Mouse (Mus musculus): ENCODE results near the gene Zmat3. TPM values are rescaled to one million over a fixed set of nuclear protein-coding genes. Genes with fewer than 3 reads are reported as not detected.

The Zmat3 gene
- polyA plus RNA-seq, 1 experiment from 2014 or later = 11.2 TPM

DNA sequence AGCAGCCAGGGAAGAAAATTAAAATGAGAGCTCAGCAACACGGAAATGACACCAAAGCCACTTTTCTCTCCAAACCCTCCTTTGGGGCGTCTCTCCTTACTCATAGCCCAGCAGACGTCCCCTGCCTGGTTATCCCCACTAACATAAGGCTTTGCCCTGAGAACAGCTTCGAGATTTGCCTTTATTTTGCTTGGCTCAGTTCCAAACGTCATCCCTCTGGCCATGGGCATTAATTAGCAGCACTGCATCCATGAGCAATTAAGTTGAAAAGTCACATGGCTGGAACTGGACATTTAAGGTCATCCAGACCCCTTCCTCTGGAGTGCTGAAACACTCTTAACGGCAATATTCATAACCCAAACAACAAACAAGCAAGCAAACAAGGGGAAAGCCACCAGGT is 4.6 kb downstream of the Zmat3 start:
- H3K4me3 ChIP-seq (ENCODE audit: low read depth, low read length) = no peak overlapping the region
- H3K27ac ChIP-seq (ENCODE audit: low read depth, low read length) = no peak overlapping the region
- H3K4me1 ChIP-seq (ENCODE audit: control insufficient read depth, insufficient read depth, low read length) = peaks cover 16% of the 10 kb centered on the region
- WGBS = 42% methylated on average over 6 of the region's 6 CpGs
- no peak overlapping the region for H3K4me2 ChIP-seq (ENCODE audit: low read depth, low read length)
- H3K36me3 ChIP-seq (ENCODE audit: control insufficient read depth, insufficient read depth, low read length) = no peaks in the 10 kb centered on the region
- H3K9ac ChIP-seq (replicated peaks; ENCODE audit: low read depth, low read length) = no peak overlapping the region
- no peak for ATAC-seq (ENCODE audit: low read depth)
- H3K9me3 ChIP-seq (ENCODE audit: control insufficient read depth, low read length) = no peaks in the 10 kb centered on the region
- H3K27me3 ChIP-seq (ENCODE audit: control insufficient read depth, insufficient read depth, low read length) = no peaks in the 10 kb centered on the region

DNA sequence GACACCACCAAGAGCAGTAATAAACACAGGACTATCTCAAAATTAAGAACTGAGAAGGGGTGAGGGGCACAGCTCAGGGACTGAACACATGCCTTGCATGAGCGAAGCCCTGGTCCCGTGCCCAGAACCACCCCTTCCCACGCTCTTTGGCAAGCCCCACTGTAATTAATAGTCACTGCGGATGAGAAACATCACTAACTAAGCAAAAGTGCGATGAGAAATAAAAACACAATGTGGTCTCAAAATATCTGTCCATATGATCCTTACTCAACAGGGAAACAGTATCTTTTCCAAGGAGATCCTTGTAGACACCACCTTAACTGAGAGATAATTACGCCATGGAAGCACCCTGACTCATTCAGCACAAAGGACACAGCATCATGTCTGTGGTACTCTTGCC is 17.9 kb downstream of the Zmat3 start:
- WGBS = 91% methylated on average over 6 of the region's 6 CpGs
- H3K27me3 ChIP-seq (ENCODE audit: control insufficient read depth, insufficient read depth, low read length) = no peaks in the 10 kb centered on the region
- H3K4me3 ChIP-seq (ENCODE audit: low read depth, low read length) = no peak overlapping the region
- H3K9ac ChIP-seq (replicated peaks; ENCODE audit: low read depth, low read length) = no peak overlapping the region
- H3K4me1 ChIP-seq (ENCODE audit: control insufficient read depth, insufficient read depth, low read length) = no peaks in the 10 kb centered on the region
- peaks cover 12% of the 10 kb centered on the region; the same call in 1 of the 2 replicates for H3K36me3 ChIP-seq (ENCODE audit: control insufficient read depth, insufficient read depth, low read length)
- H3K4me2 ChIP-seq (ENCODE audit: low read depth, low read length) = no peak overlapping the region
- no peak overlapping the region for H3K27ac ChIP-seq (ENCODE audit: low read depth, low read length)
- ATAC-seq (ENCODE audit: low read depth) = peak; percentile 54; the same call in 1 of the 2 replicates
- H3K9me3 ChIP-seq (ENCODE audit: control insufficient read depth, low read length) = no peaks in the 10 kb centered on the region

DNA sequence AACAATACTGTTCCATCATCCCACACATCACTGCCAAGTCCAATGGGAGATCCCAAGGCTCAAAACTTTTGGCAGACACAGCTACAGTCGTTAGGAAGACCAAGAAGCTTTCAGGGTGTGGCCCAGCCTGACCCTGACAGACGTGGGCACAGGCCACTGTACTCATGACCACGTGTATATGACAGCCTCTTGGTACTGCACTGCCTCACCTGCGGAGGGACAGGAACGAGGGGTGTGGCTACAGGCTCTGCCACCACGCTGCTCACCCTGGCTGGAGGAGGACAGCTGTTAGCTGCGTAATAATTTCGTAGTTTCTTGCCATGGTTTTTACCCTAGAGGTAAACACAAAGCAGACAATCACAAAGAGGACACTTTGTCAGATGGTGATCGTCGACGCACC is 20.6 kb downstream of the Zmat3 start:
- H3K4me1 ChIP-seq (ENCODE audit: control insufficient read depth, insufficient read depth, low read length) = no peaks in the 10 kb centered on the region
- H3K4me2 ChIP-seq (ENCODE audit: low read depth, low read length) = no peak overlapping the region
- no peak for ATAC-seq (ENCODE audit: low read depth)
- 90% methylated on average over 11 of the region's 11 CpGs for WGBS
- H3K36me3 ChIP-seq (ENCODE audit: control insufficient read depth, insufficient read depth, low read length) = peaks cover 25% of the 10 kb centered on the region; the same call in 1 of the 2 replicates
- no peak overlapping the region for H3K27ac ChIP-seq (ENCODE audit: low read depth, low read length)
- H3K9me3 ChIP-seq (ENCODE audit: control insufficient read depth, low read length) = no peaks in the 10 kb centered on the region
- no peak overlapping the region for H3K9ac ChIP-seq (replicated peaks; ENCODE audit: low read depth, low read length)
- no peak overlapping the region for H3K4me3 ChIP-seq (ENCODE audit: low read depth, low read length)
- H3K27me3 ChIP-seq (ENCODE audit: control insufficient read depth, insufficient read depth, low read length) = no peaks in the 10 kb centered on the region

DNA sequence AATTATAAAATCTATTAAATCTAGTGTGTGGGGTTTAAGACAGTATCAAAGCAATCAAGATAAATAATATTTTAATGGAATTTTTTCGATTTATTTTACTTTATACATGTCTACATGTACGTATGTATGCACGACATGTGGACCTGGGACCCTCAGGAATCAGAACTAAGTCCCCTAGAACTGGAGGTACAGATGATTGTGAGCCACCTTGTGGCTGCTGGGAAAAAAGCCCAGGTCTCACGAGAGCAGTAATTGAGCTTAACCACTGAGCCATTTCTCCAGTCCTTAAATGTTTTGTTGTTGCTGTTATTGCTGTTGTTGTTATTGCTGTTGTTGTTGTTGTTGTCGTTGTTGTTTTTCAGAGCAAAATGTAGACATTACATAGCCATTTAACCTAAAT is 21.0 kb downstream of the Zmat3 start:
- Histone ChIP-seq H3K4me1 (ENCODE audit: control insufficient read depth, insufficient read depth, low read length) (no peaks in the 10 kb centered on the region), H3K9ac (replicated peaks; ENCODE audit: low read depth, low read length) (no peak overlapping the region), H3K36me3 (ENCODE audit: control insufficient read depth, insufficient read depth, low read length) (peaks cover 25% of the 10 kb centered on the region; the same call in 1 of the 2 replicates), H3K4me3 (ENCODE audit: low read depth, low read length) (no peak overlapping the region), H3K9me3 (ENCODE audit: control insufficient read depth, low read length) (no peaks in the 10 kb centered on the region), H3K27ac (ENCODE audit: low read depth, low read length) (no peak overlapping the region), H3K27me3 (ENCODE audit: control insufficient read depth, insufficient read depth, low read length) (no peaks in the 10 kb centered on the region), H3K4me2 (ENCODE audit: low read depth, low read length) (no peak overlapping the region)
- ATAC-seq (ENCODE audit: low read depth) = no peak; the same call in 1 of the 2 replicates
- WGBS = 80% methylated on average over 5 of the region's 5 CpGs

DNA sequence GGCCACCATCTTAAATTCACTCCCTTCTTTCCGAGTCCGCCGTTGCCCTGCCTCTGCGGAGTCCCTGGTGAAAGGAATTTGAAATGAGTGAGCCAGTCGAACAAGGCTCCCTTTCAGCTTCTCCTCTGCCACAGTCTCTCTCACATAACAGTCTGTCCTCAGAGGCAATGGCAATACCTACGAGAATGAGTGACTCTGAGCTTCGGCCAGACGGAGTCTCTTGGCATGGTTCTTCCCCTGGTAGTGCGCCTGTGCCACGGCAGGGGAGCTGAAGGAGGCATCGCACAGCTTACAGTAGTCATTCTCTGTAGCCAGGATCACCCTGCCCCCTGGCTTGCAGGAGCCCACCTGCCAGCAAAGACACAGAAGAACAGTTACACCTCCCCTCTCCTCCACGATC is 22.4 kb downstream of the Zmat3 start:
- Histone ChIP-seq H3K27ac (ENCODE audit: low read depth, low read length) (no peak overlapping the region), H3K4me1 (ENCODE audit: control insufficient read depth, insufficient read depth, low read length) (no peaks in the 10 kb centered on the region), H3K9ac (replicated peaks; ENCODE audit: low read depth, low read length) (no peak overlapping the region), H3K4me3 (ENCODE audit: low read depth, low read length) (no peak overlapping the region), H3K9me3 (ENCODE audit: control insufficient read depth, low read length) (no peaks in the 10 kb centered on the region), H3K27me3 (ENCODE audit: control insufficient read depth, insufficient read depth, low read length) (no peaks in the 10 kb centered on the region), H3K4me2 (ENCODE audit: low read depth, low read length) (no peak overlapping the region), H3K36me3 (ENCODE audit: control insufficient read depth, insufficient read depth, low read length) (peaks cover 25% of the 10 kb centered on the region; the same call in 1 of the 2 replicates)
- no peak for ATAC-seq (ENCODE audit: low read depth)
- 81% methylated on average over 12 of the region's 12 CpGs for WGBS

DNA sequence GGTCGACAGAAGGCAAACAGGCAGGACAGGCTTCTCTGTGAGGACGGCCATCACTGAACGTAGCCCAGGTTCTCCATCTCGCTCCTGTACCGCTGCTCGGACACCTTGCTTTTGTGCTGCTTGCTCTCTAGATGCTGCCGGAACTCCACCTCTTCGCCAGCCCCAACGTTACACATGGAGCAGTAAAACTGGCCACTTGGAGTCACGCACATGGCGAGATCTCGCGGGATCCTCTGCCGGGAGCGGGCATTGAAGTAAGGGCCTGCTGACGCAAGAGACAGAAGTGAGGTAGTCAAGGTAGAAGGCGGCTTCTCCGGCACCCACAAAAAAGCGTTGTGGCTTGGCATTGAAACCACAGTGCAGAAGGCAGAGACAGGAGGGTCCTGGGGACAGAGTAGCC is 24.4 kb downstream of the Zmat3 start:
- H3K4me3 ChIP-seq (ENCODE audit: low read depth, low read length) = no peak overlapping the region
- H3K27ac ChIP-seq (ENCODE audit: low read depth, low read length) = no peak overlapping the region
- no peaks in the 10 kb centered on the region for H3K9me3 ChIP-seq (ENCODE audit: control insufficient read depth, low read length)
- no peaks in the 10 kb centered on the region for H3K4me1 ChIP-seq (ENCODE audit: control insufficient read depth, insufficient read depth, low read length)
- no peak for ATAC-seq (ENCODE audit: low read depth)
- H3K4me2 ChIP-seq (ENCODE audit: low read depth, low read length) = no peak overlapping the region
- 96% methylated on average over 19 of the region's 19 CpGs for WGBS
- H3K9ac ChIP-seq (replicated peaks; ENCODE audit: low read depth, low read length) = no peak overlapping the region
- H3K27me3 ChIP-seq (ENCODE audit: control insufficient read depth, insufficient read depth, low read length) = no peaks in the 10 kb centered on the region
- H3K36me3 ChIP-seq (ENCODE audit: control insufficient read depth, insufficient read depth, low read length) = peaks cover 25% of the 10 kb centered on the region; the same call in 1 of the 2 replicates

DNA sequence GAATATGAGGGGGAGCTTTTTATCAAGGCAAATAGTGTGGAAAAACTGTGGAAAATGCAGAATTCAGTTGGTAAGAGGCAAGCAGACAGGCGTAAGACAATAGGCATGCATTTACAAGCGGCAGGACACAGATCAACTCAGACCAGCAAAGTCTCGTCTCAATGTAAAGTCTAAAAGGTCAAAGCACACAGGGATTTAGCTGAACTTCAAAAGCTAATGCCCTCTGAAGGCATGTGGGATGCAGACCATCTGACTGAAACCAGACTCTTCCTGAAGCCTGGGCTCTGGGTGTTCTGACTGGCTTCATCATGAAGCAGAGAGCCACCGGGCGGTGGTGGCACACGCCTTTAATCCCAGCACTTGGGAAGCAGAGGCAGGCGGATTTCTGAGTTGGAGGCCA is 27.6 kb downstream of the Zmat3 start:
- Histone ChIP-seq H3K4me2 (ENCODE audit: low read depth, low read length) (no peak overlapping the region), H3K9me3 (ENCODE audit: control insufficient read depth, low read length) (no peaks in the 10 kb centered on the region), H3K27ac (ENCODE audit: low read depth, low read length) (no peak overlapping the region), H3K27me3 (ENCODE audit: control insufficient read depth, insufficient read depth, low read length) (no peaks in the 10 kb centered on the region), H3K36me3 (ENCODE audit: control insufficient read depth, insufficient read depth, low read length) (peaks cover 19% of the 10 kb centered on the region; the same call in 1 of the 2 replicates), H3K4me3 (ENCODE audit: low read depth, low read length) (no peak overlapping the region), H3K4me1 (ENCODE audit: control insufficient read depth, insufficient read depth, low read length) (no peaks in the 10 kb centered on the region), H3K9ac (replicated peaks; ENCODE audit: low read depth, low read length) (no peak overlapping the region)
- no peak for ATAC-seq (ENCODE audit: low read depth)
- WGBS = 84% methylated on average over 7 of the region's 7 CpGs

DNA sequence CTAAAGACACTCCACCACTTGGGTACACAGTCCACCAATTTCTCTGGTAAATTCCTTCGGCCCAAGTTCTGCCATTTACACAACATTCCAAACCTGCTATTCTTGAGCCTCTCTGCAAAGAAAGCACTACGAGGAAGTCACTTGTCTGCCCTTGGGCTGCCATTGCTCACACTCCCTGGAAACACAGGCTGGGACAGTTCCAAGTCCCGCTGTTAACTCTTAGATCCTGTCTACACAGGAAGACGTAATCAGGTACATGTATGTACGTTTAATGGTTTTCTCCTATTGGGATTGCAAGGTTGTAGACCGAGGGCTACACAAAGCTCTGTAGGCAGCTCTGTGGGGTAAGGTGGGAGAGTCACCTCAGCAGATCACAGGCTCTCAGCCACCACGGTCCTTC is 28.0 kb downstream of the Zmat3 start:
- no peak overlapping the region for H3K9ac ChIP-seq (replicated peaks; ENCODE audit: low read depth, low read length)
- no peaks in the 10 kb centered on the region for H3K9me3 ChIP-seq (ENCODE audit: control insufficient read depth, low read length)
- H3K27me3 ChIP-seq (ENCODE audit: control insufficient read depth, insufficient read depth, low read length) = no peaks in the 10 kb centered on the region
- peaks cover 16% of the 10 kb centered on the region; the same call in 1 of the 2 replicates for H3K36me3 ChIP-seq (ENCODE audit: control insufficient read depth, insufficient read depth, low read length)
- H3K27ac ChIP-seq (ENCODE audit: low read depth, low read length) = no peak overlapping the region
- no peak for ATAC-seq (ENCODE audit: low read depth)
- H3K4me2 ChIP-seq (ENCODE audit: low read depth, low read length) = no peak overlapping the region
- H3K4me3 ChIP-seq (ENCODE audit: low read depth, low read length) = no peak overlapping the region
- no peaks in the 10 kb centered on the region for H3K4me1 ChIP-seq (ENCODE audit: control insufficient read depth, insufficient read depth, low read length)
- 88% methylated on average over 7 of the region's 7 CpGs for WGBS

DNA sequence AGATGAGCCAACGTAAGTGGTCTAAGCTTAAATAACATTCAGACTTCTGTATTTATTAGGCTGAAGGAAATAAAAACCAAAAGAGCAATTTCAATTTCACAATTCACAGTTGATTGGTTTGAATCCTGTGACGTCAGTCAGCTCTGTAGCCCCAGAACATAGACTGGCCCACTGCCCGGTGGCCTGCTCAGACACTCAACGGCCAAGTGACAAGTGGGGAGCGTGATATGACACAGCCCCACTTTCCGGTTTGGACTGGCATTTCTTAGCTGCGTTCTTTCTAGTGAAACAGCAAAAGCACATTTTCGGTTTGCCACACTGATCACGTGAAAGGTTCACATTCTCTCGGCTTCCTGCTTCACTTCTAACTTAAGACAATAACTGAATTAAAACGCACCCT is 30.9 kb downstream of the Zmat3 start:
- no peak for ATAC-seq (ENCODE audit: low read depth)
- Histone ChIP-seq H3K36me3 (ENCODE audit: control insufficient read depth, insufficient read depth, low read length) (no peaks in the 10 kb centered on the region), H3K9ac (replicated peaks; ENCODE audit: low read depth, low read length) (no peak overlapping the region), H3K27me3 (ENCODE audit: control insufficient read depth, insufficient read depth, low read length) (no peaks in the 10 kb centered on the region), H3K4me1 (ENCODE audit: control insufficient read depth, insufficient read depth, low read length) (no peaks in the 10 kb centered on the region), H3K4me3 (ENCODE audit: low read depth, low read length) (no peak overlapping the region), H3K27ac (ENCODE audit: low read depth, low read length) (no peak overlapping the region), H3K9me3 (ENCODE audit: control insufficient read depth, low read length) (no peaks in the 10 kb centered on the region), H3K4me2 (ENCODE audit: low read depth, low read length) (no peak overlapping the region)
- 87% methylated on average over 11 of the region's 11 CpGs for WGBS
